Mouse (Mus musculus) gastrocnemius, postnatal 36 days (tissue): Measurements from ENCODE around the gene Vps33b. TPM values are rescaled to one million over a fixed set of nuclear protein-coding genes. Genes with fewer than 3 reads are reported as not detected.

Experiments used
- DNase-seq, 2 experiments: peaks; one replicate each; pipeline ENCODE4 v3.0.0; 2022
- intact Hi-C: fragments of 180-260 bp; cut with DNase I; formaldehyde crosslinking; loops from one replicate; pipeline ENCODE4 v1.15.1; 2025
- long read RNA-seq, 2 experiments: library from polyadenylated mRNA; stranded (forward); transcript quantifications; one replicate each; pipeline ENCODE4 v2.0.0; 2021
- total RNA-seq, 2 experiments: library from RNA; stranded (reverse); gene quantifications; 2 replicates each; pipeline ENCODE4 v1.2.3; 2021

Gene Vps33b
- total RNA-seq = 1 to 10 TPM; 2.9 to 3.4 TPM
- long read RNA-seq, experiment 1, partial matches to known transcripts = 0 of 5 reads
- long read RNA-seq, experiment 1, other reads (novel, unspliced or antisense) = 1 of 5 reads
- long read RNA-seq, experiment 2, partial matches to known transcripts = 0 of 5 reads
- long read RNA-seq, experiment 2, other reads (novel, unspliced or antisense) = 1 of 5 reads

- intact Hi-C loops = no loop called here
- DNase-seq = peak; percentile 92 to 94
Measured at GRCm38 (mm10) chr7:80268897-80269750, at the start of gene Vps33b. TSS of gene Vps33b (plus strand) at chr7:80269649.

GRCm38 (mm10) chr7:80220237-80220797, 49.1 kb upstream of the Vps33b start:
- intact Hi-C loops = no loop called here
- DNase-seq = no peak

- no peak for DNase-seq
- intact Hi-C loops = no loop called here
Measured at GRCm38 (mm10) chr7:80221179-80221750, 48.2 kb upstream of the Vps33b start.

GRCm38 (mm10) chr7:80227065-80227464, 42.4 kb upstream of the Vps33b start:
- intact Hi-C loops = no loop called here
- DNase-seq = no peak

- intact Hi-C loops = no loop called here
- no peak for DNase-seq
Measured at GRCm38 (mm10) chr7:80230196-80230595, 39.3 kb upstream of the Vps33b start.

GRCm38 (mm10) chr7:80231971-80232488, 37.4 kb upstream of the Vps33b start:
- no peak for DNase-seq
- intact Hi-C loops = no loop called here

GRCm38 (mm10) chr7:80232489-80233029, 36.9 kb upstream of the Vps33b start, which contains the start of the genes Cib1 and Gdpgp1:
TSS of gene Cib1 (minus strand) at chr7:80232813.
TSS of gene Gdpgp1 (plus strand) at chr7:80232865.
- intact Hi-C loops = no loop called here
- peak; percentile 95 to 97 for DNase-seq

- no peak for DNase-seq
- intact Hi-C loops = no loop called here
Measured at GRCm38 (mm10) chr7:80233799-80234198, 35.6 kb upstream of the Vps33b start.

GRCm38 (mm10) chr7:80238542-80238941, 30.9 kb upstream of the Vps33b start:
- intact Hi-C loops = no loop called here
- DNase-seq = no peak

GRCm38 (mm10) chr7:80241661-80242060, 27.8 kb upstream of the Vps33b start:
- intact Hi-C loops = no loop called here
- DNase-seq = no peak

GRCm38 (mm10) chr7:80244851-80245250, 24.6 kb upstream of the Vps33b start:
- no peak for DNase-seq
- intact Hi-C loops = no loop called here

GRCm38 (mm10) chr7:80246148-80246721, 23.2 kb upstream of the Vps33b start, which contains the start of gene Ttll13:
TSS of gene Ttll13 (plus strand) at chr7:80246376.
- intact Hi-C loops = no loop called here

GRCm38 (mm10) chr7:80246859-80247258, 22.6 kb upstream of the Vps33b start:
- intact Hi-C loops = no loop called here
- DNase-seq = no peak

More at GRCm38 (mm10) chr7:80246148-80246721, 23.2 kb upstream of the Vps33b start, which contains the start of gene Ttll13:
- peak; percentile 92 to 93 for DNase-seq

GRCm38 (mm10) chr7:80252437-80252836, 17.0 kb upstream of the Vps33b start:
- DNase-seq = no peak
- intact Hi-C loops = no loop called here

- no peak for DNase-seq
- intact Hi-C loops = no loop called here
Measured at GRCm38 (mm10) chr7:80252886-80253285, 16.6 kb upstream of the Vps33b start.

GRCm38 (mm10) chr7:80255981-80256380, 13.5 kb upstream of the Vps33b start:
- intact Hi-C loops = no loop called here
- no peak for DNase-seq

GRCm38 (mm10) chr7:80257706-80258105, 11.7 kb upstream of the Vps33b start:
- intact Hi-C loops = no loop called here
- no peak for DNase-seq

- DNase-seq = peak; percentile 75 to 79
- intact Hi-C loops = no loop called here
Measured at GRCm38 (mm10) chr7:80260625-80261371, 8.7 kb upstream of the Vps33b start, which contains the start of gene Ngrn. TSS of gene Ngrn (plus strand) at chr7:80261215.

GRCm38 (mm10) chr7:80261372-80261990, 8.0 kb upstream of the Vps33b start:
- DNase-seq = no peak
- intact Hi-C loops = no loop called here
